Mouse (Mus musculus): Measurements from ENCODE around the gene Ankrd13a.

Ankrd13a gene

DNA sequence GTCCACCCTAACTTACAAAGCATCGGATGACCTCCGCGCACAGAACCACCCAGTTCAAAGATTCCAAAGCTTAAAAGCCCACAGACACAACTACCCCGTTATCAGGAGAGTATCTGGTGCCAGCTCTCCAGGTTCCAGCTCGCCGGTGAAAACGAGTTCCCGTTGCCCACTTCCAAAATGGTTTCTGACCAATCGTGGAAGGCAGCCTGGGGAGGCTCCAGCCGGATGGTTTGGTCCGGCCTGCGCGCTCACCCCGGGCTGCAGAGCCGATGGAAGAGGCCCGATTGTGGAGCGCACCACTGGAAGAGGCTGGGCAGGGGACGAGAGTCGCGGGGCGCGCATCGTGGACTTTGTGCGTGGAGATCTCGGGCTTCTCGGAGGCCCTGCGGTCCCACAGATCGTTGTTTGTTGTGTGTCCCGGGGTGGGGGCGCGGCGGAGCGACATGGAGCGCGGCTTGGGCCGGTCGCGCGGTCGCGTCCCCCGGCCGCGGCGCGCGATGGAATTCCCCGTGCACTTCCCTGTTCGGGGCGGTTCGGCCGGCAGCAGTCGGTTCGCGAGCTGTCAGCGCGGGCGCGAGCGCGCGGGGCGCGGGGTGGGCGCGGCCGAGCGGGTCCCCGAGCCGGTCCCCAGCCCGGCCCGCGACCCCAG, at the start of gene Ankrd13a:
TSS of gene Ankrd13a (plus strand) at position 275 of the 649 bp plus-strand sequence.
- peak; percentile 88 for DNase-seq (ENCODE audit: low spot score)

DNA sequence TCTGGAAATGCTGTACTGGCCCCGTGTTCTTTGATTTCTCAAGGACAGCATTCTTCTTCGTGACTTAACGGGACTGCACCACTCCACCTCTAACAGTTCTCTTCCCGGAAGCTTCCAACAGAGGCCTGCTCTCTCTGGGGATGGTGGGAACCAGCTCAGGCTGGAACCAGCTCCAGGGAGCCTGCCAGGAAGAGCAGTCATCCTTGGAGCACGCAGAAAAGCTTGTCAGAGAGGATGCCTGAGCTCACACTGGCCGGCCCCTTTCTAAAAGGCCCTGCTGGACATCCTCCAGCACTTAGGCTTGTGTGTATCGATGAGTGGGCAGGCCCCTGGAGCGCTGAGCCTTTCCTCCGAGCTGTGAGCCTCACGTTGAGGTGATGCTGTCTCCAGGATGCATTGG, 46.3 kb upstream of the Ankrd13a start:
- DNase-seq (ENCODE audit: low spot score): no peak

DNA sequence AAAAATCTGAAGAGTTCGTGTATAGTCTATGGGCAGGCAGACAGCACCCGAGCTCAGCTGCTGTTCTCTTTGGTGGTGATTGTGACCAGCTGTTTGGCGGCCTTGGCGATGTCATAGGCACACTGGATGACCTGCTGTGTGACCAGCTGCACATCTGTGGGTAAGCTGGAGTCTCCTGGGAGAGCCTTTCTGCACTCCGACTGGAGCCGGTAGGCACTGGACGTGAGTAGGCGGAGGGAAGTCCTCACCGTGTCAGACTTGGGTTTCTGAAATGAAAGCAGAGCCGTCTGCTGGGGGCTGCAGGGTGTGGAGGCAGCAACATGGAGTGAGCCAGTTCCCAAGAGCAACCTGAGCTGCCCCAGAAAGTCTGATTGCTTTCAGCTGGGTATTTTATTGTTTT, 44.3 kb upstream of the Ankrd13a start:
- DNase-seq (ENCODE audit: low spot score): no peak

DNA sequence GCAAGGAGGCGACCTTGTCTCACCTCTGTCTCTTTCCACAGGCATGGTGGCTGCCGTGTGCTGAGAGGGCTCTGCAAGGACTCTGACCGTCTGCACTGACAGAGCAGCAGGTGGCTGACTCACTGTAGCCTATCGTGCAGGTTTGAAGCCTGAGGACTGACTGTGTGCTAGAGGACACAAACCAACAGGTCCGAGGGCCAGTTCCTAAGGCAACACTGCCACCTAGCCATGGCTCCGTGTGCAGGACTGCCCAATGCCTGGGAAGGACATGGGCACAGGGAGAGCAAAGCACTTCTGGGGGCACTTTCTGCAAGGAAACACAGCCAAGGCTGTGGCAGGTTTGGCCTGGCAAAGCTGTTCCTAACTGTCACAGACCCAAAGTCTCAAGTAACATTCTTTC, 43.0 kb upstream of the Ankrd13a start:
- no peak for DNase-seq (ENCODE audit: low spot score)

DNA sequence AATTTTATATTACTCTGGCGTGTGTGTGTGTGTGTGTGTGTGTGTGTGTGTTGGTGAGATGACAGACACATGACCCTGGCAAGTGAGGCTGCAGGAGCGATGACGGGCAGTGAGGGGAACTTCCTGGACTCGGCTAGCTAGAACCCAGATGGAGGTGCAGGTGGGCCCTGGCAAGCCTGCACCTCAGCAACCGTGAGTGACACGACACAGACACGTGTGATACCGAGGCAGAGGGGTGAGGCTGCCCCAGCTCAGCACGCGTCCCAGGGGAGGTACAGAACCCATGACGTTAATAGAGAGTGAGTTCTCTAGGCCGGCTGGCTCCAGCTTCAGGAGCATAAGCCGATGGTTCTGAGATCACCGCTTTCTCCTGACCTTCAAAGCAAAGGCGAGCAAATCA, 42.5 kb upstream of the Ankrd13a start:
- no peak for DNase-seq (ENCODE audit: low spot score)

DNA sequence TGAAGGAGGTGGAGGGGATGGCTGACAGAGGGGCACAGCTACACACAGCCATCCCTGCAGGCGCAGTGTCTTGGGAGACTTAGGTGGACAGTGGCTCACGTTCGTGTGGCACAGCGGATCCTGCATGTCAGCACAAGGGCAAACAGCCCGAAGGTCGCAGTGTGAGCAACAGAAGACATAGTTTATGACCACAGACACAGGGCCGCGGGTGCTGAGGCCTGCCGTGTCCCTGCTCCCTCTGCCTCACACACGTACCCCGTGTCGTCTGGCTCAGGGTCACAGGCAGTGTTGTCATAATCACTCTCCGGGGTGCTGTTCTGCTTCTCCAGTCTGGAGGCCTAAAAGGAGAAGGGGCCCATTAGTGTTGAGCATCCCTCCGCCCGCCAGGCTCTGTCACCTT, 40.9 kb upstream of the Ankrd13a start:
- no peak for DNase-seq (ENCODE audit: low spot score)

DNA sequence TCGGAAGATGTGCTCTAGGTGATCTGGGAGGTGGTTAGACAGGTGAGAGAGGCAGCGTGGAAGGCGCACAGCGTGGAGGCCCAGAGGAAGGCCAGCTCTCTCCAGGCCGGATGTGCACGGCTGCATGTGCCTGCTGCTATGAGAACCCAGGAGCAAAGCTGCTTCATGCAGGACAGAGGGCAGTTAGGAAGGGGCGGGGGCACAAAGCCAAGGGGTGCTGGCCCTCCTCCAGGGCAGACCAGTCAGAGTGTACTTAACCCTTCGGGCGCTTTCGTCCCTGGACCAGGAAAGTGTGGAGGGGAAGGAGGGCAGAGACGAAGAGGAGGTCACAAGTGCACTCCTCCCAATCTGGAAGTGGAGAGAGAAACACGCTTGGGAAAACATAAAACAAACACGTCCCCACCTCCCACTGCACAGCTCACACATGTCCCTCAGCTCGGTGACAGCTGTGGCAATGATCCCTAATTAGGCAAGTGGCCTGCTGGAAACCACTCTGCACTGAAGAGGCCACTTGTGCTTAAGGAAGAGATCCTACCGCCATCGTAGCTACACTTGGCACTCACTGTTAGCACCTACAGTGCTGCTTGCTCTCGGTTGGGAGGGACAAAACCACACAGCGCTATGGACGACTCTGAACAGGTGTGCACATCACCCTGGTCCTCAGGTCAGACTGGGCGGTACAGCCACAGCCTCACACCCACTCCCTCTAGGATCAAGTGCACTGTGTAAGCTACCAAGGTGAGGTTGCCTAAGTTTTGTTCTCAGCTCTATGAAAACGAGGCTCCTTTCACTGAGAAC, 37.2 kb upstream of the Ankrd13a start:
- DNase-seq (ENCODE audit: low spot score): no peak

DNA sequence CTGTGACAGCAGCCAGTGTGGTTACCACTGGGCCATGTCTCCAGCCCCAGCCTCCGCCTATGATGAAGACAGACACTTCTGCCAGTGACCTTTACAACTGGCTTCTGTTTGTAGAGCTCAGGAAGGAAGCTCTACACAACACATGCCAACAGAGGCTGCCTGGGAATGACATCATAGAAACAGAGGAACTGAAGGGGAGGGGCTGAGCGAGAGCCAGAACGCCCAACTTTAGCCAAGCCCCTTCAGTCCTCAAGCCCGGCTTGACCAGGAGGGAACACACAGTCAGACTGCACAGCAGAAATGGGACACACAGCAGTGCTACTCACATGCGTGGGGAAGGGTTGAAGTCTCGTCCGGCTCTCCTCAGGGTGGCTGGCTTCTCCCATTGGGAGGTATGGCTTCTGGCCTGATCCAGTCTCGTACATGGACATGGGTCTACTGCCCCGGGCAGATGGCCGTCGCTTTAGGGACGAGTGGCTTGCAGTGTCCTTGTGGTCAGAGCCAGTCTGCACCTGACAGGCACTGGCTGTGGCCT, 35.7 kb upstream of the Ankrd13a start:
- peak; percentile 56 for DNase-seq (ENCODE audit: low spot score)

DNA sequence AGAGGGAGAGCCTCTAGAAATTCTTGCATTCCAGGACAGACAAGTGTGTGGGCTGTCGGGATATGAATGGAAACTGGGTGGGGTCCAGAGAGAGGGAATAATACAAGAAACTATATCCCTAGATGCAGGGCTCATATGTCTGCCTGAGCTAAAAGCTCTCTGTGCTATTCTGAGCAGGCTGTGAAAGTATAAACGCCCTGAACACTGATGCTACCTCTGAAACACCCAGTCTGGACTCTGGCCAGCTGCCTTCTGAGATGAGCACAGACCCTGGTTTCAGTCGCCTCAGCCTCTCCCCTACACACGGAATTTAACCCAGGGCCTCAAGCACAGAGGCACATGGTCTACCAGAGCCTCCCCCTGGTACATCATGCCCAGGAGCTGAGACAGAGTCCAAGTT, 33.9 kb upstream of the Ankrd13a start:
- no peak for DNase-seq (ENCODE audit: low spot score)

DNA sequence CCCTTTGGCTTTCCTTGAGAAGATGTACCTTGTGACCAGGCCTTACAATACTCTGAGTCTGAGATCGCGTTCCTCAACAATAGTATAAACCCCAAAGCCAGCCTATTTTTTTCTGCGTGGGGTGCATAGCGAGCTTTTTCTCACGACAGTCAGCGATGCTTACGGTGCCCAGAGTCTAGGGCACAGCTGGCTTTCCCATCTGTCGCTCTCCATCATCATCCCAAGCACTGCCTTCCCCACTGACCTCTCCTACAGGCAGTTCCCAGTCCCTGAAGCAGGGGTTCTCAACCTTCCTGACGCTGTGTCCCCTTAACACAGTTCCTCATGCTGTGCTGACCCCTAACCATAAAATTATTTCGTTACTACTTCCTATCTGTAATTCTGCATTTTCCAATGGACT, 31.9 kb upstream of the Ankrd13a start:
- no peak for DNase-seq (ENCODE audit: low spot score)

DNA sequence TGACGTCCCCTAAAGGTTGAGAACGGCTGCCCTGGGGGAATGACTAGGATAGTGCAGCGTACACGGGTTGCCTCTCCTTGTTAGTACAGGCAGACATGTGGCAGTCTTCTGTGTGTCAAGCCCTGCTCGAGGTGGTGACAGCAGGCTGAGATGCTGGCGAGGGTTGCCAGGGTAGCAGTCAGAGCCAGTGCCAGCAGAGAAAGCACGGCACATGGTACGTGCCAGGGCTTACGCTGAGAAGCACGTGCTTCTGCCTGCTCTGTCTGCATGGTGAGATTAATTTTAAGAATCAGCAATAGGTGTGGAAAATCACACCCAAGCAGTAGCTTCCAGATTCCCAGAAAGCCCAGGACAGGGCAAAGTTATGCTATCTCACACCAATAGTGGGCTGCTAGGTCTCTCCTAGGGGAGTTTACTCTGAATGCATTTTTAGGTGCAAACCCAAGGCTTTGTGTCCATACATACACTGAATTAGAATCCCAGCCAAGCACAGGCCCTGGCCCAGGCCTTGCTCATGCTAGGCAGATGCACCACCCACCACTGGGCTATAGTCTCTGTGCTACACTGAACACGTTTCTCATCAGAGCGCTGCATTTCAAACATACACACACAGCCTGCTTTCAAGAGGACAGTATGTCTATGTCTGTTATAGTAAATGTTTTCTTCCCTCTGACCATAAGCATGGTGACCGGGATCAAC, 31.3 kb upstream of the Ankrd13a start:
- no peak for DNase-seq (ENCODE audit: low spot score)

DNA sequence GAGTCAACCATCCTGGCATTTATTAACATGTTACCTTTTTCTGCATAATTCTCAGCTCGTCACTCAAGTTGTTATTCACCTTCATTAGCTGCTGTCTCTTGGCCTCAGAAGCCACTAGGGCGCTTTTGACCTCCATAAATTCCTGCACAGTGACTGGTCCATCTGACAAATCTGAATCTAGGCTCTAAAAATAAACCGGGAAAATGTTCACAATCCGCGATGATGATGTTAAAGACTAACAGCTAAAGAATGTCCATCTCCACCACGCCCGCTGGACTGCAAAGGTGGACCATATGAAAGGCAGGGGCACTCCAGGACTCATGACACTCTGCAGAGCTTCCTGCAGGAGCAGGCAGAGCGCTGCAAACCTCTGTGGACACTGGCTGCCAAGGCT, 30.8 kb upstream of the Ankrd13a start:
- no peak for DNase-seq (ENCODE audit: low spot score)

DNA sequence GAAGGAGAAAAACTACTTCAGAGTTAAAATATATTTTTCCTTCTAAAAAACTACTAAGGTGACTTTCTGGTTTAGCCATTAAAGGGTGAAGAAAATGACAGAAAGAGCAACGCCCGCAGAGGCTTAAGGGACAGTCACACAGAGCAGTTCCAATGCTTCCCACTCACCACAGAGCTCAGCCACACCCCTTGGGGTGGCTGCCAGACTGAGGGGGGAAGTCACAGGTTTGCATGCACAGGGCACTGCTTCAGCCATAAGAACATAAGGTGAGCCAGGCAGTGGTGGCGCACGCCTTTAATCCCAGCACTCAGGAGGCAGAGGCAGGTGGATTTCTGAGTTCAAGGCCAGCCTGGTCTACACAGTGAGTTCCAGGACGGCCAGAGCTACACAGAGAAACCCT, 28.9 kb upstream of the Ankrd13a start:
- DNase-seq (ENCODE audit: low spot score): no peak

DNA sequence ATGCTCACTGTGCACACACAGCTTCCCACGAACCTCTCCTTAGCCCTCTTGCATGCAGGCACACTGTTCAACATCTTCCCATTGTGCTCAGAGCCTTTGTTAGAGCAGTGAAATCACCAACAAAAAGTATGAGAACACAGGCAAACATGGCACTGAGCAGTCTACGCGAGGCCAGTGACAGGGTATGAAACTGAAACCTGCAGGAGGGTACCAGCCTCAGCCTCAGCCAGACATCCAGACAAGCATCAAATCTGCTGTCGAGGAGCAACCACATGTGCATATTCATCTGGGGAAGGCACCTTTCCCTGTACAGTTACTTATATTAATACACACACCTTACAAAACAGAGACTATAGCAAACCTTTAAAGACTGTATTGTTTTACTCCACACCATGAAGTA, 27.6 kb upstream of the Ankrd13a start:
- no peak for DNase-seq (ENCODE audit: low spot score)

DNA sequence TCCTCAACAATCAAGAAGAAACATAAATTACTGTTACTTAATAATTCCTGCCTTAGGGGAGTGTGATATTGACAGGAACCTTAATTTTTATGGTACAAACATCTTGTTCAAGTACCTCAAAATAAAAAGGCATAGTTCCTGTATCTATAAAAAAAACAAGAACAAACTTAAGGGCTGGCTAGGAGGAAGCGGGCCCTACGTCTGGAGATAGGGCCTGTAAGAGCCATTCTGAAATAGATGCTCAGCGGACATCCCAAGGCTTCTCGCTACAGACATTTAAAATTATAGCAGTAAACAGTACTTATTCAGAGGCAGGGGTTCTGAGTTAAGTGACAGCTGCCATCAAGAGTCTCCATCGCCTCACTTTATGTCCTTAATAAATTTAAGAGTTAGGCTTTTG, 27.0 kb upstream of the Ankrd13a start:
- DNase-seq (ENCODE audit: low spot score): no peak

DNA sequence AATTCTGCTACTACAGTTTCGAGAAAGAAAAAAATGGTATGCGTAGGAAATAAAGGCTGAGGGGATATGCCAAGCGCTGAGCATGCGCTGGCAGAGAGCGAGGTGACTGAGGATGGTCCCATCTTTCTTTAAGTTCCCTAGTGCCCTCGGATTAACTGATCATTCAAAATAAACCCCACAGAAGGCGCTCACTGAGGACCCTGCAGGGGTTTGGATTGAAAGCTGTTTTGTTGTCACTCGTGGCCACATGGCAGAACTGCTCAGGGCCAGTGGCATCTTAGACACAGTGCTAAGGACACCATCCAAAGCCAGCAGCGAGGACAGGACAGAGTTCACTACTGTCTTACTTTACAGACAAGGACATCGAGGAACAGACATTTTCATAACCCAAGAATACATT, 24.2 kb upstream of the Ankrd13a start:
- no peak for DNase-seq (ENCODE audit: low spot score)

DNA sequence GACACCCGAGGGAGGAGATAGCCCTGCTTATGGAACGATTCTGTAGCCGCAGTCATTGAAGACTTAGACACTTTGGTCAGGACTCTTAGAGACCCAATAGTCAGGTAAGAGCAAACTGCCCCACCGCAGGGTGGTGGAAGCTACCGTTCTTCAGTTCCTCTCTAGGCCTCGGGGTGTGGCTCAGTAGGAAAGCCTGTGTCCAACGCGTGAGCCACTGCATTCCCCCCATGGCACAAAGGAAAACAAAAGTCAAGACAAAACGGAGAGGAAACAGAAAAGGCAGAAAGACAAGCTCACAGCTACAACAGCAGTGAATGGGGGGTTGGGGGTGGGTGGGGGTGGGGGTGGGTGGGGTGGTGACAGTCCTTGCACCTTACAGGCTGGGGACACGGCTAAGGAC, 22.1 kb upstream of the Ankrd13a start:
- DNase-seq (ENCODE audit: low spot score): no peak

DNA sequence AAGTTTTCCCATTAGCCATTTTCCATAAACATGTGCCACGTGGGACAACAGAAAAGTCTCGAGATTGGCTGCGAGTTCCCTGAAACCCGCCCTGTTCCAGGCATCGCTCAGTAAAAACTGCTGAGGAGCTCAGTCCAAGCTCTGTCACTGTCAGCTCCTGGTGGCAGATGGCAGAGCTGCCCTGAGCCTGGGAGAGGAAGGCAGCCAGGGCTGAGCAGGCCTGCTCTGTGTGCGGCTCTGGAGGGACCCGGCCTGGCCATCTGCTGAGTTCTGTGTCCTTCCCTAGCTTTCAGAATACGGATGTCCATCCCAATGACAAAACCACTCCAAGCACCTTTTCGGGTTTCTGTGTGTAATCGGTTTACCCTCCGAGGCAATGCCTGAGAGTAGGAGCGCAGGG, 21.1 kb upstream of the Ankrd13a start:
- DNase-seq (ENCODE audit: low spot score): no peak

DNA sequence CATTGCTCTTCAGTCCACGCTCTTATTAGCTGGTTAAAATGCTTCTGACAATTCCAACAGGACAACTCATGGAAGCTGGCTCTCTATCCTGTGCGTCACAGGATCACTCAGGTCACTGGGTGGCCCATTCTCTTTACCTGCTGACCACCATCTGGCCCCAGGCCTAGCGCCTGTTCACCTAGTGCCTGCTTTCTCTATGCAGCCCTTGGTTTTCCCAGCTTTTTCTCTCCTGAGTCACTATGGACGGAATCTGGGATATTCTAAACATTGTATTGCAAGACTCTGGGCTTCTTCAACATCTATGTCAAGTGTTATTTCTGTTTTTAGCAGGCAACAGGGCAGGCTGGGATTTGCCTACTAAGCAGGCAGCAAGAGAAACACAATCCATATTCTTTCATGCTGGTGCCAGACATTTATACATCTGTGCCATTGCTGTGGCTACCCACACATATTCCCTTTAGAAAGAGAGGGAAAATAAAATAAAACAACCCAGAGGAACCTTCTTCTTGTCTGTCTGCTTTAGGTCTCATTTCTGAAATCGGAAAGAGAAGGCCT, 14.9 kb upstream of the Ankrd13a start:
- no peak for DNase-seq (ENCODE audit: low spot score)

DNA sequence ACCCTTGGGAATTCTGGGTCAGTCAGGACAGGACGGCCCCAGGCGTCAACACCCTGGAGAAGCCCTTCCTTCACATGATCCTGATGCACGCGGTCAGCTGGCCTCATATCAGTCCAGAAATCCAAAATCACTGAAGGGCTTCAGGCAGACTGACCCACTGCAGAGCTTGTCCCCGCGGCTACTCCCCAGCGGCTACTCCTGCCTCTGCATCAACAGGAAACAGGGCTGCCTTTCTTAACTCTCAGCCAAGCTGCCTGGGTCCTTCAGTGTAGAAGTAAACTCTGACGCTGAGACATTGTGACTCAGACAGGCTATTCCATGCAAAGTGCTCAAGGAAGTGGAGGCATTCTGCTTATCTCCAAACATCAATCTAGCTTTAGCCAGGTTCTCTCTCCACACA, 12.5 kb upstream of the Ankrd13a start:
- no peak for DNase-seq (ENCODE audit: low spot score)

DNA sequence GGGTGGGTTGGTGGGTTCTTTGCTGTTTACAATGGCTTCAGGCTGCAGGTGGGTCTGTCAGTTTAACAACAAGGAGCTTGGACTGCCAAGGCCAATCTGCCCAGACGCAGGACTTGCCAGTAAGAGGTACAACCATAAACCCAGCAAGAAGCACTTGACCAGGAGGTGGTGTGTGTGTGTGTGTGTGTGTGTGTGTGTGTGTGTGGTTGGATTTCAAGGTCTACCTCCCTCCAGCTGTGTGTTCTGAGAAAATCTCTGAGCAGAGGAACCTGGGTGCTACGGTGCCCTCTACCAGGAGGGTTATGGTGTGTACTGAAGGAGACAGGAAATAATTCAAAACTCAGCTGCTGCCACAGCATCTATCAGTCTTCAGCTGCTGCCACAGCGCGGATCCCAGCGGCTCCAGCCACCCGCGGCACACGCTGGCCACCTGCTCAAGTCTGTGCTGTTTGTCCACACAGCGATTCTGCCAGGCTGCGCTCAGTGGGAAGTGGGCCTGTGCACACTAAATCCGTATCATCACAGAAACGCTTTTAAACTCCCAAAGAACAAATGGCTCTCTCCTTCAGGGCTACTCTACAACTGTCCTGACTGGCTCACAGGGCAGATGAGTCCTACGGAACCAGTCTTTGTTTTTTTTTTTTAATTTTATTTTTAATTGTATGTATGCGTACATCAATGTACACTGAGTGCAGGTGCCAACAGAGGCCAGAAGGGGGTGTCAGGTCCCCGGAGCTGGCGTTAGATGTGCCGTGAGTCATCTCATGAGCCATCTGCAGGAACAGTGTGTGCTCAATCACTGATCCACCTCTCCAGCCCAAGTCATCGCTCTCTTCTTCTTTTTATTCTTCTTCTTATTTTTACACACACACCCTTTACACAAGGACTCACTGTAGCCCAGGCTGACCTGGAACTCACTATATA, 9.4 kb upstream of the Ankrd13a start:
- no peak for DNase-seq (ENCODE audit: low spot score)

DNA sequence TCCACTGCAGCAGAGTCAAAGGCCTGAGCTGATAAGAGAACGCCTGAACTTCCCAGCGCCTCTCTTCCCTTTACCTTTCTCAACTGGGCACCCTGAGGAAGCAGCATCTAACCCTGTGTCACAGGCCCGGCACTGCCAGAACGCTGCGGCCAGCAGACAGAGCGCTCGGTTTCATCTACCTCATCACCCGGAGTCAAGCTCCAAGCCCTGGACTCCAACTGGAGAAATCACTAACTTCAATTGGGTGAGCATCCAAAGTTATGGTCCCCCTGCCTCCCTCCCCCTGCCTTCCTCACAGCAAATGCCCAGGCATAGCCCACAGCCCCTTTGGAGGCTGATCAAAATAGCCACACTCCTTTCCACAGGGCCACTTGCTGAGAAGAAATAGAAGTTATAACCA, 7.8 kb upstream of the Ankrd13a start:
- no peak for DNase-seq (ENCODE audit: low spot score)

Measured in yolk sac, embryonic 10.5 days (tissue).